Mouse (Mus musculus) G1E (cell line): ENCODE measurements around the gene Tmprss4.

Experiments used
- CTCF ChIP-seq: IDR thresholded peaks from 2 replicates; pipeline ENCODE4 v1.5.1; 2012; ENCODE audit warnings: low read depth, low read length, inconsistent platforms, mixed read lengths
- GATA1 ChIP-seq: IDR thresholded peaks from 2 replicates; pipeline ENCODE4 v1.6.1; 2012; ENCODE audit warnings: borderline replicate concordance, low read length, inconsistent platforms, mixed read lengths
- GATA2 ChIP-seq: IDR thresholded peaks from 2 replicates; pipeline ENCODE4 v1.6.1; 2012; ENCODE audit warnings: low read depth, low read length, inconsistent platforms, borderline replicate concordance
- POLR2AphosphoS5 ChIP-seq: IDR thresholded peaks from 2 replicates; pipeline ENCODE4 v1.6.1; 2012; ENCODE audit warnings: low read depth, low read length, inconsistent platforms; ENCODE audit not compliant: insufficient replicate concordance
- TAL1 ChIP-seq: conservative IDR thresholded peaks from 2 replicates; pipeline ENCODE4 v1.6.1; 2012; ENCODE audit warnings: low read depth, low read length, inconsistent platforms, mixed read lengths

DNA sequence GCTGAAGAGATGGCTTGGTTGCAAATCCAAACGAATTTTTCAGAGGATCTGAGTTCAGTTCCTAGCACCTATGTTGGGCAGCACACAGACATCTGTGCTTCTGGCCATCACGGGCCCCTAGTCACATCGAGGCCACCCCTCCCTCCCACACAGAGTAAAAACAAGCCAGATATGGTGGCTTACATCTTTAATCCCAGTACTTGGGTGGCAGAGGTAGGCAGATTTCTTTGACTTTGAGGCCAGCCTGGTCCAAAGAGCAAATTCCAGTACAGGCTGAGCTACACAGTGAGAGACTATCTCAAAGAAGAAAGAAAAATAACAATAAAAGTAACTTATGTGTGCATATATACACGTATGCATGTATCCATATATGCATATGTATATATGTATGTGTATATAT is 2.2 kb upstream of the Tmprss4 start:
- TF ChIP-seq GATA1 (no peak), CTCF (no peak), TAL1 (no peak), GATA2 (no peak), POLR2AphosphoS5 (no peak)
